Mouse (Mus musculus): ENCODE measurements around the gene Ctsa.
"Not testable (repeated sequence)": the region's sequence is repeated elsewhere in the genome, so short reads cannot be mapped to it uniquely, and the experiment has no call there.

GRCm38 (mm10) chr2:164875648-164876047, 43.0 kb downstream of the Ctsa start:
- 0 out of 2 replicates have a peak, but pooled peaks have one; percentile 4 for TF ChIP-seq CTCF (IDR thresholded peaks at IDR 0.05; ENCODE audit: low read depth)
- not testable (repeated sequence) for TF ChIP-seq EP300 (IDR thresholded peaks at IDR 0.05; ENCODE audit: low read depth)
